Mouse (Mus musculus) CH12.LX (cell line): ENCODE data around the gene 1700012B09Rik.

ENCODE experiments used
- CTCF ChIP-seq, 2 experiments: IDR thresholded peaks in 1 of 2; conservative IDR thresholded peaks in 1 of 2; 2 replicates each; pipeline ENCODE4 v1.5.1; 2011 to 2012; ENCODE audit warnings: low read depth in 2 of 2, low read length in 2 of 2, improper control_type of control experiment in 1 of 2, inconsistent platforms in 1 of 2, mild to moderate bottlenecking in 1 of 2, moderate library complexity in 1 of 2
- E2F4 ChIP-seq: IDR thresholded peaks from 2 replicates; pipeline ENCODE4 v1.6.1; 2011; ENCODE audit warnings: low read depth, low read length, improper control_type of control experiment; ENCODE audit not compliant: insufficient replicate concordance
- EP300 ChIP-seq: IDR thresholded peaks from 2 replicates; pipeline ENCODE4 v1.6.1; 2011; ENCODE audit warnings: low read length, improper control_type of control experiment
- ETS1 ChIP-seq: conservative IDR thresholded peaks from 2 replicates; pipeline ENCODE4 v1.6.1; 2012; ENCODE audit warnings: low read depth, mild to moderate bottlenecking, inconsistent platforms, low read length, improper control_type of control experiment, moderate library complexity
- KAT2A ChIP-seq: IDR thresholded peaks from 2 replicates; pipeline ENCODE4 v1.6.1; 2012; ENCODE audit warnings: low read length, improper control_type of control experiment, inconsistent platforms; ENCODE audit not compliant: insufficient replicate concordance
- MAZ ChIP-seq: IDR thresholded peaks from 2 replicates; pipeline ENCODE4 v1.6.1; 2012; ENCODE audit warnings: low read depth, mild to moderate bottlenecking, inconsistent platforms, low read length, improper control_type of control experiment, moderate library complexity
- MXI1 ChIP-seq: IDR thresholded peaks from 2 replicates; pipeline ENCODE4 v1.6.1; 2011; ENCODE audit warnings: mild to moderate bottlenecking, low read depth, low read length, improper control_type of control experiment
- MYC ChIP-seq: IDR thresholded peaks from 2 replicates; pipeline ENCODE4 v1.6.1; 2011; ENCODE audit warnings: low read depth, mild to moderate bottlenecking, improper control_type of control experiment, low read length
- NELFE ChIP-seq: IDR thresholded peaks from 2 replicates; pipeline ENCODE4 v1.6.1; 2011; ENCODE audit warnings: low read depth, low read length, improper control_type of control experiment
- POLR2A ChIP-seq: IDR thresholded peaks from 2 replicates; pipeline ENCODE4 v1.6.1; 2011; ENCODE audit warnings: low read depth, mild to moderate bottlenecking, improper control_type of control experiment, low read length
- POLR2AphosphoS2 ChIP-seq: IDR thresholded peaks from 2 replicates; pipeline ENCODE4 v1.6.1; 2011; ENCODE audit warnings: low read depth, low read length, improper control_type of control experiment
- RCOR1 ChIP-seq: conservative IDR thresholded peaks from 2 replicates; pipeline ENCODE4 v1.6.1; 2012; ENCODE audit warnings: low read depth, mild to moderate bottlenecking, inconsistent platforms, low read length, improper control_type of control experiment
- SIN3A ChIP-seq: IDR thresholded peaks from 2 replicates; pipeline ENCODE4 v1.6.1; 2012; ENCODE audit warnings: low read length, improper control_type of control experiment, inconsistent platforms
- ZMIZ1 ChIP-seq: IDR thresholded peaks from 2 replicates; pipeline ENCODE4 v1.6.1; 2012; ENCODE audit warnings: low read depth, mild to moderate bottlenecking, inconsistent platforms, low read length, improper control_type of control experiment

GRCm38 (mm10) chr9:14739498-14740150 is 31.2 kb downstream of the 1700012B09Rik start:
- TF ChIP-seq CTCF (conservative IDR thresholded peaks at IDR 0.05 in 1 of 2, IDR thresholded peaks at IDR 0.05 in 1 of 2; ENCODE audit: low read depth in 2 of 2, low read length in 2 of 2) (no peak), POLR2AphosphoS2 (no peak), SIN3A (no peak), ETS1 (no peak), ZMIZ1 (no peak), POLR2A (no peak), MAZ (no peak), E2F4 (no peak), NELFE (no peak), EP300 (no peak), MYC (no peak), RCOR1 (no peak), KAT2A (no peak), MXI1 (no peak)
